Mouse (Mus musculus): ENCODE results near the gene Iars2. TPM values are rescaled to one million over a fixed set of nuclear protein-coding genes. Genes with fewer than 3 reads are reported as not detected.

The Iars2 gene
- polyA plus RNA-seq, 2 experiments: 26.7 to 29.0 TPM

- Histone ChIP-seq H3K4me2 (replicated peaks; ENCODE audit: low read depth, low read length, severe bottlenecking) (no peak overlapping the region), H3K4me3 (replicated peaks; ENCODE audit: low read length) (no peak overlapping the region), H3K9ac (ENCODE audit: low read depth, low read length, severe bottlenecking) (no peak overlapping the region), H3K4me1 (ENCODE audit: control insufficient read depth, insufficient read depth, low read length) (no peaks in the 10 kb centered on the region), H3K9me3 (ENCODE audit: control insufficient read depth, low read length) (no peaks in the 10 kb centered on the region), H3K27me3 (ENCODE audit: control insufficient read depth, insufficient read depth, low read length) (no peaks in the 10 kb centered on the region), H3K36me3 (ENCODE audit: control insufficient read depth, insufficient read depth, low read length) (peaks cover 84% of the 10 kb centered on the region), H3K27ac (replicated peaks; ENCODE audit: low read depth, low read length) (no peak overlapping the region)
- ATAC-seq (ENCODE audit: low FRiP score, low read depth) (no peak), DNase-seq (ENCODE audit: low spot score) (no peak)
- 82% methylated on average over 5 of the region's 5 CpGs for WGBS
- no peak for TF ChIP-seq POLR2A (IDR thresholded peaks at IDR 0.05; ENCODE audit: borderline replicate concordance, extremely low read depth, insufficient read depth, insufficient read length)
Observed at GRCm38 (mm10) chr1:185274819-185275545, 54.2 kb downstream of the Iars2 start.

GRCm38 (mm10) chr1:185271373-185271772 lies 57.8 kb downstream of the Iars2 start:
- no peak for ATAC-seq (ENCODE audit: low FRiP score, low read depth)

GRCm38 (mm10) chr1:185270403-185271097 lies 58.6 kb downstream of the Iars2 start:
- TF ChIP-seq POLR2A (IDR thresholded peaks at IDR 0.05; ENCODE audit: borderline replicate concordance, extremely low read depth, insufficient read depth, insufficient read length): no peak
- ATAC-seq (ENCODE audit: low FRiP score, low read depth) (no peak), DNase-seq (ENCODE audit: low spot score) (no peak)
- Histone ChIP-seq H3K4me3 (replicated peaks; ENCODE audit: low read length) (no peak overlapping the region), H3K9me3 (ENCODE audit: control insufficient read depth, low read length) (no peaks in the 10 kb centered on the region), H3K4me1 (ENCODE audit: control insufficient read depth, insufficient read depth, low read length) (no peaks in the 10 kb centered on the region), H3K27me3 (ENCODE audit: control insufficient read depth, insufficient read depth, low read length) (no peaks in the 10 kb centered on the region), H3K36me3 (ENCODE audit: control insufficient read depth, insufficient read depth, low read length) (peaks cover 75% of the 10 kb centered on the region), H3K4me2 (replicated peaks; ENCODE audit: low read depth, low read length, severe bottlenecking) (no peak overlapping the region), H3K27ac (replicated peaks; ENCODE audit: low read depth, low read length) (no peak overlapping the region), H3K9ac (ENCODE audit: low read depth, low read length, severe bottlenecking) (no peak overlapping the region)
- 92% methylated on average over 8 of the region's 8 CpGs for WGBS

More at GRCm38 (mm10) chr1:185271373-185271772, 57.8 kb downstream of the Iars2 start:
- Histone ChIP-seq H3K4me1 (ENCODE audit: control insufficient read depth, insufficient read depth, low read length) (no peaks in the 10 kb centered on the region), H3K9ac (ENCODE audit: low read depth, low read length, severe bottlenecking) (no peak overlapping the region), H3K27me3 (ENCODE audit: control insufficient read depth, insufficient read depth, low read length) (no peaks in the 10 kb centered on the region), H3K9me3 (ENCODE audit: control insufficient read depth, low read length) (no peaks in the 10 kb centered on the region), H3K4me3 (replicated peaks; ENCODE audit: low read length) (no peak overlapping the region), H3K4me2 (replicated peaks; ENCODE audit: low read depth, low read length, severe bottlenecking) (no peak overlapping the region), H3K36me3 (ENCODE audit: control insufficient read depth, insufficient read depth, low read length) (peaks cover 76% of the 10 kb centered on the region), H3K27ac (replicated peaks; ENCODE audit: low read depth, low read length) (no peak overlapping the region)
- WGBS: 89% methylated on average over 9 of the region's 9 CpGs
- no peak for TF ChIP-seq POLR2A (IDR thresholded peaks at IDR 0.05; ENCODE audit: borderline replicate concordance, extremely low read depth, insufficient read depth, insufficient read length)
- DNase-seq (ENCODE audit: low spot score): no peak

- ATAC-seq (ENCODE audit: low FRiP score, low read depth) (no peak), DNase-seq (ENCODE audit: low spot score) (no peak)
- Histone ChIP-seq H3K27me3 (ENCODE audit: control insufficient read depth, insufficient read depth, low read length) (no peaks in the 10 kb centered on the region), H3K9me3 (ENCODE audit: control insufficient read depth, low read length) (no peaks in the 10 kb centered on the region), H3K4me3 (replicated peaks; ENCODE audit: low read length) (no peak overlapping the region), H3K27ac (replicated peaks; ENCODE audit: low read depth, low read length) (no peak overlapping the region), H3K4me1 (ENCODE audit: control insufficient read depth, insufficient read depth, low read length) (no peaks in the 10 kb centered on the region), H3K36me3 (ENCODE audit: control insufficient read depth, insufficient read depth, low read length) (peaks cover 78% of the 10 kb centered on the region), H3K4me2 (replicated peaks; ENCODE audit: low read depth, low read length, severe bottlenecking) (no peak overlapping the region), H3K9ac (ENCODE audit: low read depth, low read length, severe bottlenecking) (no peak overlapping the region)
- TF ChIP-seq POLR2A (IDR thresholded peaks at IDR 0.05; ENCODE audit: borderline replicate concordance, extremely low read depth, insufficient read depth, insufficient read length): no peak
- 84% methylated on average over 4 of the region's 4 CpGs for WGBS
Observed at GRCm38 (mm10) chr1:185268675-185269074, 60.5 kb downstream of the Iars2 start.

GRCm38 (mm10) chr1:185262565-185262964 lies 66.6 kb downstream of the Iars2 start:
- no peak for DNase-seq (ENCODE audit: low spot score)
- no peak overlapping the region for H3K4me2 ChIP-seq (replicated peaks; ENCODE audit: low read depth, low read length, severe bottlenecking)
- no peak overlapping the region for H3K4me3 ChIP-seq (replicated peaks; ENCODE audit: low read length)
- H3K36me3 ChIP-seq (ENCODE audit: control insufficient read depth, insufficient read depth, low read length): peaks cover 85% of the 10 kb centered on the region
- H3K9ac ChIP-seq (ENCODE audit: low read depth, low read length, severe bottlenecking): no peak overlapping the region
- H3K4me1 ChIP-seq (ENCODE audit: control insufficient read depth, insufficient read depth, low read length): no peaks in the 10 kb centered on the region
- no peaks in the 10 kb centered on the region for H3K27me3 ChIP-seq (ENCODE audit: control insufficient read depth, insufficient read depth, low read length)
- WGBS: 70% methylated on average over 14 of the region's 14 CpGs
- no peak for ATAC-seq (ENCODE audit: low FRiP score, low read depth)
- no peak for TF ChIP-seq POLR2A (IDR thresholded peaks at IDR 0.05; ENCODE audit: borderline replicate concordance, extremely low read depth, insufficient read depth, insufficient read length)
- no peaks in the 10 kb centered on the region for H3K9me3 ChIP-seq (ENCODE audit: control insufficient read depth, low read length)
- no peak overlapping the region for H3K27ac ChIP-seq (replicated peaks; ENCODE audit: low read depth, low read length)

Measured in limb, embryonic 14.5 days (tissue).